Mouse (Mus musculus): ENCODE results near the gene Iars2. TPM values are rescaled to one million over a fixed set of nuclear protein-coding genes. Genes with fewer than 3 reads are reported as not detected.

The Iars2 gene
- polyA plus RNA-seq, 1 experiment from 2014 or later: 31.7 TPM

MicroRNAs within 50 kb of the gene (microRNA counts, 519-probe panel; counts per million panel counts)
- microRNA mmu-miR-194: 2,647 counts per million, percentile 8 among the panel's probes with 10 or more counts
- microRNA mmu-miR-664: not detected

Small RNA genes within 50 kb of the gene (microRNA-seq; reads per million reads assigned to microRNA genes)
- gene Mir194-1 (37.6 reads per million, percentile 41 among the genes with 10 or more reads in this experiment), gene Mir215 (255 reads per million, percentile 62 among the genes with 10 or more reads in this experiment), gene Mir664 (11.9 reads per million, percentile 26 among the genes with 10 or more reads in this experiment)

Other genes with a start within 250 kb of the Iars2 start
- gene Rab3gap2, start 125.3 kb downstream of the Iars2 start, polyA plus RNA-seq (2016; fragmentation: Nextera tagmentation; extraction: Ambion mirVana): 18.4 and 19.2 TPM in 2 replicates
- 38.5 and 39.9 TPM in 2 replicates for gene Bpnt1, start 2.8 kb upstream of the Iars2 start, polyA plus RNA-seq (2016; fragmentation: Nextera tagmentation; extraction: Ambion mirVana)
- gene Eprs, start 33.6 kb upstream of the Iars2 start, polyA plus RNA-seq (2016; fragmentation: Nextera tagmentation; extraction: Ambion mirVana): 135 and 151 TPM in 2 replicates
- gene Slc30a10, start 125.5 kb upstream of the Iars2 start, polyA plus RNA-seq (2016; fragmentation: Nextera tagmentation; extraction: Ambion mirVana): 3.5 and 3.9 TPM in 2 replicates